Mouse (Mus musculus) heart, adult 11 months (tissue): ENCODE results near the gene Serpina3f.

Experiments used
- DNase-seq: peaks from one replicate; pipeline ENCODE4 v3.0.0; 2022

Gene Serpina3f

DNA sequence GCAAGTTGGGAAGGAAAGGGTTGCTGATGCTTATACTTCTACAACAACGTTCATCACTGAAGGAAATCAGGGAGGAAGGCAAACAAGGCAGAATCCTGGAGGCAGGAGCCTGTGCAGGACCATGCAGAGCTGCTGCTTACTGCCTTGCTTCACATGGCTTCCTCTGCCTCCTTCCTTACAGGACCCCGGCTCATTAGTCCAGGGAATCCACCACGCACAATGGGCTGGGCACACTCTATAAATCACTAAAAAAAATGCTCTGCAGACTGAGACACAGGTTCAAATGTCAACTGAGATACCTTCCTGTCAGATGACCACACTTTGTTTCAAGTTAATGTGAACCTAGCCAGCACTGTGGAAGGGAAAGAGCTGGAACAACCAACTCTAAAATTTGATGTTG, 46.7 kb downstream of the Serpina3f start:
- DNase-seq: no peak

DNA sequence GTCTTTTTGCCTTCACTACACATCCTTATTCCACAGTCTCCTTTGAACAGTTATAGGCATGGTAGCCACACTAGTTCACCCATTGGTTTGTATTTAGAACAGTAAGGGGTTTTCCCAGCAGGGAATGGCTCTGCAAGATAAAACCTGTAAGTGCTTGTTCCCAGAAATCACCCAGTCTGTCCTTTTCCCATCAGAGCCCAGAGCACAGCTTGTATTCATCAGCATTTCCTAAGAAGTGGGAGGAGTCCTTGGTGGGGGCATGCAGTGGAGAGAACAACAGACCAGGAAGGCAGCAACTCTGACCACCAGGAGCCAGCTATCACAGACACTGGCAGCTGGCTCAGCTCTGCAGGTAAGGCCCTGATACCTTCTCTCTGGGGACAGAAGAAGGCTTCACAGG, 48.5 kb downstream of the Serpina3f start, which contains the start of gene Serpina3i:
Serpina3i (plus strand) TSS at position 260 of the 400 bp plus-strand sequence.
- peak; percentile 90 for DNase-seq

DNA sequence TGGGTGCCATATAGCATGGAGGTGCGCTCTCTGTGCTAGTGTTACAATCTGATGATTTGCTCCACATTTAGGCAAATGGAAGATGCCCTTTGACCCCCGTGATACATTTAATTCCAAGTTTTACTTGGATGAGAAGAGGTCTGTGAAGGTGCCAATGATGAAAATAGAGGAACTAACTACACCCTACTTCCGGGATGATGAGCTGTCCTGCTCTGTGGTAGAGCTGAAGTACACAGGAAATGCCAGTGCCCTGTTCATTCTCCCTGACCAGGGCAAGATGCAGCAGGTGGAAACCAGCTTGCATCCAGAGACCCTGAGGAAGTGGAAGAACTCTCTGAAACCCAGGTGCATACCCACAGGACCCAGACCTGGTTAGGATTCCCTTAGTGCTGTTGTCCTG, 52.0 kb downstream of the Serpina3f start:
- DNase-seq: no peak
